Mouse (Mus musculus): ENCODE data around the gene Itpkc.

- TF ChIP-seq ZC3H11A (IDR thresholded peaks at IDR 0.05; ENCODE audit: borderline replicate concordance, low read depth, low read length) = no peak
- no peak for TF ChIP-seq CHD2 (IDR thresholded peaks at IDR 0.05; ENCODE audit: low read depth, low read length)
- TF ChIP-seq MAFK (IDR thresholded peaks at IDR 0.05; ENCODE audit: insufficient read depth, low read depth, low read length) = no peak
- TF ChIP-seq HCFC1 (IDR thresholded peaks at IDR 0.05; ENCODE audit: borderline replicate concordance, insufficient read depth, low read length) = no peak
Observed at GRCm38 (mm10) chr7:27198779-27199178, 29.7 kb downstream of the Itpkc start.
